Mouse (Mus musculus) CH12.LX (cell line): Measurements from ENCODE around the gene Rec114.

Experiments
- CTCF ChIP-seq, 2 experiments: IDR thresholded peaks in 1 of 2; conservative IDR thresholded peaks in 1 of 2; 2 replicates each; pipeline ENCODE4 v1.5.1; 2011 to 2012; ENCODE audit warnings: low read depth in 2 of 2, low read length in 2 of 2, improper control_type of control experiment in 1 of 2, inconsistent platforms in 1 of 2, mild to moderate bottlenecking in 1 of 2, moderate library complexity in 1 of 2
- E2F4 ChIP-seq: IDR thresholded peaks from 2 replicates; pipeline ENCODE4 v1.6.1; 2011; ENCODE audit warnings: low read depth, low read length, improper control_type of control experiment; ENCODE audit not compliant: insufficient replicate concordance
- MAZ ChIP-seq: IDR thresholded peaks from 2 replicates; pipeline ENCODE4 v1.6.1; 2012; ENCODE audit warnings: low read depth, mild to moderate bottlenecking, inconsistent platforms, low read length, improper control_type of control experiment, moderate library complexity
- MEF2A ChIP-seq: IDR thresholded peaks from 2 replicates; pipeline ENCODE4 v1.6.1; 2014; ENCODE audit warnings: low read depth, mild to moderate bottlenecking, inconsistent platforms, low read length, improper control_type of control experiment, borderline replicate concordance
- NRF1 ChIP-seq: IDR thresholded peaks from 2 replicates; pipeline ENCODE4 v1.6.1; 2014; ENCODE audit warnings: low read depth, mild to moderate bottlenecking, inconsistent platforms, low read length, improper control_type of control experiment, moderate library complexity
- PAX5 ChIP-seq: IDR thresholded peaks from 2 replicates; pipeline ENCODE4 v1.6.1; 2012; ENCODE audit warnings: low read length, inconsistent platforms, mixed read lengths
- POLR2A ChIP-seq: IDR thresholded peaks from 2 replicates; pipeline ENCODE4 v1.6.1; 2011; ENCODE audit warnings: low read depth, mild to moderate bottlenecking, improper control_type of control experiment, low read length
- USF1 ChIP-seq: IDR thresholded peaks from 2 replicates; pipeline ENCODE4 v1.6.1; 2014; ENCODE audit warnings: low read depth, mild to moderate bottlenecking, inconsistent platforms, low read length, improper control_type of control experiment
- ZKSCAN1 ChIP-seq: IDR thresholded peaks from 2 replicates; pipeline ENCODE4 v1.6.1; 2012; ENCODE audit warnings: low read depth, inconsistent platforms, low read length, improper control_type of control experiment, borderline replicate concordance

GRCm38 (mm10) chr9:58720167-58720566 lies 23.6 kb downstream of the Rec114 start:
- TF ChIP-seq CTCF (conservative IDR thresholded peaks at IDR 0.05 in 1 of 2, IDR thresholded peaks at IDR 0.05 in 1 of 2; ENCODE audit: low read depth in 2 of 2, low read length in 2 of 2) (no peak), POLR2A (no peak), MAZ (no peak), MEF2A (no peak), NRF1 (no peak), PAX5 (no peak), ZKSCAN1 (no peak), E2F4 (no peak), USF1 (no peak)
